Mouse (Mus musculus) urinary bladder, adult 18-20 months (tissue): Measurements from ENCODE around the gene Jakmip3.

ENCODE experiments used
- DNase-seq, 2 experiments: peaks; one replicate each; pipeline ENCODE4 v3.0.0; 2022; ENCODE audit warnings: low spot score in 2 of 2, mixed read lengths in 2 of 2

Jakmip3 gene

GRCm38 (mm10) chr7:138940612-138941461, at the start of gene Jakmip3:
Gene Jakmip3, plus strand, starts transcription at chr7:138940730.
- no peak for DNase-seq

GRCm38 (mm10) chr7:138898122-138898521, 42.4 kb upstream of the Jakmip3 start:
- DNase-seq, result no peak

GRCm38 (mm10) chr7:138898743-138899142, 41.8 kb upstream of the Jakmip3 start:
- DNase-seq, result no peak

- no peak for DNase-seq
Observed at GRCm38 (mm10) chr7:138903886-138904435, 36.6 kb upstream of the Jakmip3 start.

- no peak for DNase-seq
Observed at GRCm38 (mm10) chr7:138906441-138906840, 34.1 kb upstream of the Jakmip3 start.

- DNase-seq, result peak; percentile 16 to 56
Observed at GRCm38 (mm10) chr7:138907043-138907442, 33.5 kb upstream of the Jakmip3 start.

GRCm38 (mm10) chr7:138907976-138908375, 32.6 kb upstream of the Jakmip3 start:
- DNase-seq, result no peak

- DNase-seq, result no peak
Observed at GRCm38 (mm10) chr7:138908768-138909276, 31.7 kb upstream of the Jakmip3 start.

GRCm38 (mm10) chr7:138909277-138910192, 31.0 kb upstream of the Jakmip3 start, which contains the start of gene Bnip3:
Gene Bnip3, minus strand, starts transcription at chr7:138909519.
- peak; percentile 83 to 84 for DNase-seq

- DNase-seq, result no peak
Observed at GRCm38 (mm10) chr7:138910193-138910562, 30.4 kb upstream of the Jakmip3 start.

GRCm38 (mm10) chr7:138913616-138914015, 26.9 kb upstream of the Jakmip3 start:
- DNase-seq, result no peak

GRCm38 (mm10) chr7:138919156-138919944, 21.2 kb upstream of the Jakmip3 start:
- peak; percentile 65 to 84 for DNase-seq

GRCm38 (mm10) chr7:138921611-138922010, 18.9 kb upstream of the Jakmip3 start:
- no peak for DNase-seq

GRCm38 (mm10) chr7:138923756-138924425, 16.6 kb upstream of the Jakmip3 start:
- DNase-seq, result no peak

GRCm38 (mm10) chr7:138928456-138928855, 12.1 kb upstream of the Jakmip3 start:
- no peak for DNase-seq

GRCm38 (mm10) chr7:138934523-138934922, 6.0 kb upstream of the Jakmip3 start:
- no peak for DNase-seq

- DNase-seq, result no peak
Observed at GRCm38 (mm10) chr7:138938991-138939390, 1.5 kb upstream of the Jakmip3 start.

GRCm38 (mm10) chr7:138940256-138940611, 296 bp upstream of the Jakmip3 start:
- DNase-seq, result no peak

GRCm38 (mm10) chr7:138941571-138941970, 1.0 kb downstream of the Jakmip3 start:
- no peak for DNase-seq

- no peak for DNase-seq
Observed at GRCm38 (mm10) chr7:138942301-138942700, 1.8 kb downstream of the Jakmip3 start.

- no peak for DNase-seq
Observed at GRCm38 (mm10) chr7:138945668-138946067, 5.1 kb downstream of the Jakmip3 start.
